Mouse (Mus musculus) spleen, adult 2 months (tissue): ENCODE measurements around the gene Gm10799.

Experiments used
- CTCF ChIP-seq: fragments of 200-500 bp; IDR thresholded peaks from 2 replicates; pipeline ENCODE4 v1.5.1; 2011; ENCODE audit warnings: mild to moderate bottlenecking, inconsistent platforms; ENCODE audit not compliant: insufficient read depth, insufficient read length, insufficient replicate concordance; ENCODE audit errors: extremely low read depth
- POLR2A ChIP-seq: fragments of 200-500 bp; IDR thresholded peaks from 2 replicates; pipeline ENCODE4 v1.6.1; 2011; ENCODE audit warnings: low read depth, low read length, inconsistent platforms

DNA sequence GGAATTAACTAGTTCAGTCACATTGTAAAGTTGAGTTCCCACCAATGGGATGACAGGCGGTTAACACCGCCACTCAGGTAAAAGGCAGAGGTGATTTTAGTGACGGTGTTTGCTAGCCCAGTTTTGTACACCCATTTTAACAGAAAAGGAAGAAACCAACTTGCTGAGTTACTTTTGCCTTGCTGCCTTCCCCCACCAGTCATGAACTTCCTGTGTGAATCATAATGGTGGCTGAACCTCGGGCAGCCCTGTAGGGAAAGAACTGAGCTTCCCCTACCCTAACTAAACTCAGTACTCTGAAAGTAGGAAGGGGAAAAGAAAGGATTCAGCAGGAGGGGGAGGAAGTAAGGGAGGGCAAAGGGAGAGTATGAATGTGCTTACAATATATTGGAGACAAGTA lies 41.7 kb upstream of the Gm10799 start:
- no peak for TF ChIP-seq CTCF
- TF ChIP-seq POLR2A = no peak
